Mouse (Mus musculus): ENCODE measurements at regions not wholly inside any gene's neighbourhood (a gene's known extent, or its start where the extent isn't known, plus 50 kb on each side); places are given as distances from the start of the nearest gene placed in this dataset.

GRCm38 (mm10) chr5:46670484-46670883 lies 813.1 kb upstream of the Lcorl start:
- no peaks in the 10 kb centered on the region for H3K36me3 ChIP-seq
- no peak for ATAC-seq (replicated peaks)
- 43% methylated on average over 2 of the region's 2 CpGs for WGBS

DNA sequence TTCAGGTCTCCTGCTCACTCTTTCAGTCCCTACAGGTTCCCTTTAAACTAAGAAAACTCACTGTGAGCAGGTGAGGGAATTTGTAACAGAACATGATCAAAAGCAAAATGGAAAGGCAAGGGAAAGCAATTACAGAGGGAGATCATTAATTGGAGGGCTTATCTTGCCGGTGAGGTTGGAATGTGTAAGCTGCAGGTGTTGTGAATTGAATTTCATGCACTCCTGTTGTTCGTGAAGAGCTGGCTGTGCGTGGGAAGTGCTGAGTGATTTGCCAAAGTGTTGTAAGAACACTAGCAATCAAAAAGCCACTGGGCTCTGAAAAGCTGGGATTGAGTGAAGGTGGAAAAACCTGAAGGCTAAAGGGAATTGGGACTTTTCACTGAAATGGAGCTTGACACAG lies 808.8 kb upstream of the Lcorl start:
- Histone ChIP-seq H3K4me3 (no peak overlapping the region), H3K4me1 (no peaks in the 10 kb centered on the region), H3K27me3 (no peaks in the 10 kb centered on the region), H3K36me3 (no peaks in the 10 kb centered on the region), H3K9me3 (no peaks in the 10 kb centered on the region), H3K9ac (replicated peaks) (no peak overlapping the region), H3K27ac (replicated peaks) (no peak overlapping the region), H3K4me2 (replicated peaks) (no peak overlapping the region)
- no peak for ATAC-seq (replicated peaks)
- WGBS, result 6% methylated on average over 3 of the region's 3 CpGs

More at GRCm38 (mm10) chr5:46670484-46670883, 813.1 kb upstream of the Lcorl start:
- no peak overlapping the region for H3K4me3 ChIP-seq
- H3K9me3 ChIP-seq, result no peaks in the 10 kb centered on the region
- no peaks in the 10 kb centered on the region for H3K27me3 ChIP-seq
- H3K27ac ChIP-seq (replicated peaks), result no peak overlapping the region
- no peaks in the 10 kb centered on the region for H3K4me1 ChIP-seq
- H3K4me2 ChIP-seq (replicated peaks), result no peak overlapping the region
- H3K9ac ChIP-seq (replicated peaks), result no peak overlapping the region

GRCm38 (mm10) chr5:46657065-46657464 lies 799.6 kb upstream of the Lcorl start:
- Histone ChIP-seq H3K27ac (replicated peaks) (no peak overlapping the region), H3K4me2 (replicated peaks) (no peak overlapping the region), H3K9me3 (no peaks in the 10 kb centered on the region), H3K27me3 (no peaks in the 10 kb centered on the region), H3K9ac (replicated peaks) (no peak overlapping the region), H3K4me1 (no peaks in the 10 kb centered on the region), H3K36me3 (no peaks in the 10 kb centered on the region), H3K4me3 (no peak overlapping the region)
- ATAC-seq (replicated peaks), result no peak

DNA sequence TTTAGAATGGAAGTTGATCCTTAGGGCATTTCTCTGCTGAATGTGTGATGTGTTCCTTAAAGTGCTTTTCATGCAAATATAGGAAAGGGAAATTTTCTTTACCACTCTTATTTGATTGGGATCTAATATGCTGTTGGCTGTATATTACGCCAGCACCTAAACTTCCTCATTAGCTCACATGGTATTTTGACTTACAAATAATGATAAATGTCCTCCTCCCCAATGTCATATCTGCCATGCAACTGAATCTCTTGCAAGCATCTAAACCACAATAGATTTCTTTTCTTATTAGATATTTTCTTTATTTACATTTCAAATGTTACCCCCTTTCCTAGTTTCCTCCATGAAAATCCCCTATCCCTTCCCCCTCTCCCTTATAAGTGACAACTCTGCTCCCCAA lies 796.8 kb upstream of the Lcorl start:
- Histone ChIP-seq H3K4me3 (no peak overlapping the region), H3K9me3 (no peaks in the 10 kb centered on the region), H3K36me3 (no peaks in the 10 kb centered on the region), H3K27me3 (no peaks in the 10 kb centered on the region), H3K9ac (replicated peaks) (no peak overlapping the region), H3K4me2 (replicated peaks) (no peak overlapping the region), H3K27ac (replicated peaks) (no peak overlapping the region), H3K4me1 (no peaks in the 10 kb centered on the region)
- 95% methylated on average over 1 of the region's 1 CpGs for WGBS
- ATAC-seq (replicated peaks), result no peak

GRCm38 (mm10) chr5:46643009-46643408 lies 785.6 kb upstream of the Lcorl start:
- no peaks in the 10 kb centered on the region for H3K36me3 ChIP-seq
- H3K27ac ChIP-seq (replicated peaks), result no peak overlapping the region
- no peaks in the 10 kb centered on the region for H3K27me3 ChIP-seq
- no peak for ATAC-seq (replicated peaks)
- no peak overlapping the region for H3K4me2 ChIP-seq (replicated peaks)
- no peak overlapping the region for H3K4me3 ChIP-seq
- no peaks in the 10 kb centered on the region for H3K9me3 ChIP-seq
- H3K4me1 ChIP-seq, result no peaks in the 10 kb centered on the region
- WGBS, result 80% methylated on average over 2 of the region's 2 CpGs
- H3K9ac ChIP-seq (replicated peaks), result no peak overlapping the region

GRCm38 (mm10) chr5:46635116-46635668 lies 777.8 kb upstream of the Lcorl start:
- H3K4me3 ChIP-seq, result no peak overlapping the region
- H3K27me3 ChIP-seq, result no peaks in the 10 kb centered on the region
- no peaks in the 10 kb centered on the region for H3K36me3 ChIP-seq
- no peak for ATAC-seq (replicated peaks)
- H3K4me2 ChIP-seq (replicated peaks), result no peak overlapping the region
- no peaks in the 10 kb centered on the region for H3K9me3 ChIP-seq
- H3K27ac ChIP-seq (replicated peaks), result no peak overlapping the region
- H3K4me1 ChIP-seq, result no peaks in the 10 kb centered on the region
- H3K9ac ChIP-seq (replicated peaks), result no peak overlapping the region

Measured in forebrain, embryonic 15.5 days (tissue).